Mouse (Mus musculus): ENCODE data around the gene Tubgcp6.

- TF ChIP-seq POLR2A (IDR thresholded peaks at IDR 0.05; ENCODE audit: extremely low read depth, insufficient read depth, low read length) (no peak), CTCF (IDR thresholded peaks at IDR 0.05; ENCODE audit: low read depth, low read length) (no peak)
These were observed 17.2 kb upstream of the Tubgcp6 start for GRCm38 (mm10) chr15:89140048-89140658.
